Mouse (Mus musculus) left cerebral cortex, postnatal 10 days (tissue): ENCODE measurements around the gene Grin2b. TPM values are rescaled to one million over a fixed set of nuclear protein-coding genes. Genes with fewer than 3 reads are reported as not detected.

Source experiments
- DNase-seq, 2 experiments: peaks; one replicate each; pipeline ENCODE4 v3.0.0; 2021 to 2022; ENCODE audit warnings: low spot score in 2 of 2, mixed read lengths in 1 of 2; ENCODE audit errors: extremely low spot score in 1 of 2
- intact Hi-C: fragments of 180-260 bp; cut with DNase I; formaldehyde crosslinking; loops from one replicate; pipeline ENCODE4 v1.15.1; 2025
- total RNA-seq, 2 experiments: library from RNA; stranded (reverse); gene quantifications; 2 replicates each; pipeline ENCODE4 v1.2.3; 2021

The Grin2b gene
- total RNA-seq, result 100 to 1,000 TPM; 318 to 347 TPM

DNA sequence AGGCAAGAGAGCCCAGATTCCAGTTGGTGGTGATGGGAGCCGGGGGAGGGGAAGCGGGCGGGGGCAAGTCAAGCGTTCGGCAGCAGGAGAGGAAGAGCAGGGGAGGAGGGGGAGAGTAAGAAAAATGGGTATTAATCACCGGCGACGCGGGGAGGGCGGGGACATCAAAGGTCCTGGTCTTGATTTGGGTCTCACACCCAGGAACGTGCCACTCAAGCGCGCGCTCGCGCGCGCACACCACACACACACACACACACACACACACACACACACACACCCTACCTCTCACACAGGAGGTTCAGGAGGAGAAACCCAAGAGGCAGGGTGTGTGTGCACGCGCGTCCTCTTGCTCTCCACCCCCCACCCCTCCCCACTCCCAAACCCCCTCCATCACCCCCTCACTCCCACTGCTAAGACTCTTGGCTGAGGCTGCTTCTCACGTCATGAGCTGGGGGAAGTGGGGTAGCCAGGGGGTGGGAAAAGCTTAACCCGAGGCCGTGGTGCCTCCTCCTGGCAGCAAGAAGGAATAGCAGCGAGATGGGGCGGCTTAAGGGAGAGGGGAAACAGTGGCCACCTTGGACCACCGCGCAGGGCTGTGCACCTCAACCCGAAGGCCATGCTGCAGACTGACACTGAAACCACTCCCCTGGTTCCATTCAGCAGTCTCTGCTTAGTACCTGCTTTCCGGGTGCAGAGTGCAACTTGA lies at the start of gene Grin2b:
TSS of gene Grin2b (minus strand) at position 321 of the 706 bp plus-strand sequence.
- intact Hi-C loops, result loop anchor here (2.0 to 5.0 kb wide), 5 partner anchors 67 to 736 kb away; no protein-coding TSS in a partner anchor
- DNase-seq, result peak; percentile 74 to 75

DNA sequence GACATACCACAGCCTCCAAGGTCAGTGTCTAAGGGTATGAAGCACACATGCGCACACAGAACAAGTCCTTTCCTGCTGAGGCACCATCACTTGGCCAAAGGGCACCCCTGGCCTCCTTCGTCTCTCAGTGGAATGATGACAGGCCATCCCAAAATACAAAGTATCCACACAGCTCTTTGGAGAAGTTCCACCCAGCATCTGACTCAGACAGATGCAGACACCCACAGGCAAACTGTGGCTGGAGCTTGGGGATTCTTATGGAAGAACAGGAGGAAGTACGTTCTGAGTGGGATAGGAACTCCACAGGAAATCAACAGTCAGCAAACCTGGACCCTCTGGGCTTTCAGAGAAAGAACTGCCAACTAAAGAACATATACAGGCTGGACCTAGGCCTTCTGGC lies 48.6 kb upstream of the Grin2b start:
- no peak for DNase-seq
- intact Hi-C loops, result no loop called here

GRCm38 (mm10) chr6:136210442-136210841 lies 37.1 kb upstream of the Grin2b start:
- DNase-seq, result no peak
- intact Hi-C loops, result no loop called here

DNA sequence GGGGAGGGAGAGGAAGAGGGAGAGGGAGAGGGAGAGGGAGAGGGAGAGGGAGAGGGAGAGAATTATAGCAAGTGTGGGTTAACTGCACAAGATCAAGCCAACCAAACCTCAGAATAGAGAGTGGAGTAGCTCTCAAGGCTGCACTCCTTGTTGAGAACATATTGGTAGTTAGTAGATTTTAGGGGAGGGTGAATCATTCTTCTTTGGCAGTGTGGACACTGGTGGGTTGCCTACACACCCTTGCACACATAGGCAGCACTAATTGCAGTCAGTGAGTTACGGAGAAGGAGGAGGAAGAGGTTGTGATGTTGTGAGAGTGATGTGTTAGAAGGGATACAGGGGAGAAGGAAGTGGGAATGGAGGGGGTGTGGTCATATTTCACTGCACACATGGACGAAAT lies 26.5 kb upstream of the Grin2b start:
- DNase-seq, result no peak
- intact Hi-C loops, result no loop called here

- peak in 1 of 2 experiments; percentile 8 for DNase-seq
- intact Hi-C loops, result no loop called here
These were observed 21.3 kb upstream of the Grin2b start for GRCm38 (mm10) chr6:136194616-136195015.

DNA sequence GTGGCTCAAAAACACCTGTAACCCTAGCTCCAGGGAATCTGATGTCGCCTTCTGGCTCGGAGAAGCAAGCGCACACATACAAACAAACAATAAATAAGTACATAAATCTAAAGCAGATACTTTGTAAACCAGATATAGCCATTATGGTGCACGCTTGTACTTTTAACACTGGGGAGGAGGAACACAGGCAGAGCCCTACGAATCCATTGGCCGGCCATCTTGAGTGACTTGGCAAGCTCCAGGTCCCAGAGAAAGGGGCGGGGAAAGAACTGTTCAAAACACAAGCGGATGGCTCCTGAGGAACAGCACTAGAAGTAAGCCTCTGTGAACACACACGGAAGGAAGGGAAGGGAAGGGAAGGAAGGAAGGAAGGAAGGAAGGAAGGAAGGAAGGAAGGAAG lies 4.8 kb upstream of the Grin2b start:
- intact Hi-C loops, result no loop called here
- no peak for DNase-seq

- DNase-seq, result no peak
- intact Hi-C loops, result loop anchor here (2.0 to 5.0 kb wide), 5 partner anchors 68 to 735 kb away; no protein-coding TSS in a partner anchor
These were observed 515 bp downstream of the Grin2b start for GRCm38 (mm10) chr6:136172801-136173190.

DNA sequence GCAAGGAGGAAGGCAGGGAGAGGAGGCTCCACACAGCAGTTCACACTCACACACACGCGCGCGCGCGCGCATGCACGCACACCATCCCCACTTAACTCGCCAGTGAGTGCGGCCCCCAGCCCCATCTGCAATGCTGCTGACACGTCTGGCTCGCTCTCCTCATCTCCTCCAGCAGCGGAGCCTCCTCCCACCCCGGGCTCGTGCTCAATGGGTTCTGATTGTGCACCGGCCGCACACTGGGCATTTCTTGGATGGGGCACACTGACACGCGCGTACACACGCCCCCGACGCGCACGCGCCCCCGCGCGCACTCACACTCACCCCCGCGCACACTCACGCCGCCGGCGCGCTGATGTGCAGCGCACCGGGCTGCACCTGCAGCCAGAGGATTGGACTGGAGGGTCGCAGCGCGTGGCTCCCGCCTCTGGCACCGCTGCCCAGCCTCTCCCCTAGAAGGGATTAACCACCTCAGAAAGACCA lies 1.1 kb downstream of the Grin2b start:
- peak; percentile 82 for DNase-seq
- intact Hi-C loops, result loop anchor here (2.0 to 5.0 kb wide), 5 partner anchors 69 to 735 kb away; no protein-coding TSS in a partner anchor

DNA sequence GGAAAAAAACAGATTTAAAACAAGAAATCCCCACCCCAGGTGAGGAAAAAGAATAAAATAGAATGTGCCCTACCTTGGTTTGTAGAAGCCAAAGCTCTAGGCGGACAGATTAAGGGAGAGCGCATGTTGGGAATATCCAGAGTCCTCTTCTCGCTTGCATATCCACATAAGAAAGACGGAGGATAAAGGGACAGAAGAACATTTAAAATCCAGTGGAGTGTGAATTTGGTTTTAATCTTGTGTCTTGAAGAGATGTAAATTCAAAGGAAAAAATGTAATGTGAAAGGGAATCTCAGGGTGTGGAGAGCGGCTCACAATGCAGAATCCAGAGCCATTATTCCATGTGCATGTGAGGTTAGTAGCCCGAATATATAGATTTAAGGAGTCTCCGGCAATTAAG lies 2.0 kb downstream of the Grin2b start:
- intact Hi-C loops, result loop anchor here (5.0 kb wide), 4 partner anchors 136 to 734 kb away; no protein-coding TSS in a partner anchor
- DNase-seq, result no peak

DNA sequence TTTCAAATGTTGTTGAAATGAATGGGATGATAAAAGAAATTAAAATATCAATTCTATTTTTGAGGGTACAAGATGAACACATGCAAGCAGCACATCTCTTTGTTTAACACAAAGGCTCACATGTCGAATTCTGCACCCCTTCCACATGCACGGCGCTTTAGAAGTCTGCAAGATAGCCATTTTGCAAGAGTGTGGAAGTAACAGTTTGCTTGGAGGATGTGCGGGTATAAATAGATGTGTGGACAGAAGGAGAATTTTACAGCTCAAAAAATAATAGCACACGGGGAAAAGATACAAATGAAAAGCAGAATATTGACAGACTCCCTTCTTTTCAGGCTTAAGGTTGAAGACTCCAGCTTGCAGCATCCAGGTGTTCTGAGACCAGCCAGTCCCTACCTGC lies 2.9 kb downstream of the Grin2b start:
- no peak for DNase-seq
- intact Hi-C loops, result loop anchor here (5.0 kb wide), 4 partner anchors 137 to 733 kb away; no protein-coding TSS in a partner anchor

DNA sequence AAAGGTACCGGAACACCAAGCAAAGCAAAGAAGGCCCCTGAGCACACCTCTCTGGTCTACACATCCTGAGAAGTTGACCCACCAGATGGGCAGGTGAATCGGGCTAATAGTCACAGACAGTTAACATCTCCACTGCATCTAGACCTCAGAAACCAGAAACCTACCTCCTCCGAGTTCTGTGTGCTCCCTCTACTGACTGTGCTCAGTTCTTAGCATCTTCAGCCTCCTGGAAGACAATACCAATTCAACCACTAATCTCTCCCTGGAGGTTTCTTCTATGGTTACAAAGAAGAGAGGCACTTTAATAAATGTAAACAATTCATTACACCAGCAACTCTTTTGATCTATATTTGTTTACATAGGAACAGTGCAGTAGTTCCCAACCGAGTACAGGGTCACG lies 6.0 kb downstream of the Grin2b start:
- intact Hi-C loops, result loop anchor here (10.0 kb wide), 1 partner anchor 753 kb away; no protein-coding TSS in a partner anchor
- DNase-seq, result no peak

DNA sequence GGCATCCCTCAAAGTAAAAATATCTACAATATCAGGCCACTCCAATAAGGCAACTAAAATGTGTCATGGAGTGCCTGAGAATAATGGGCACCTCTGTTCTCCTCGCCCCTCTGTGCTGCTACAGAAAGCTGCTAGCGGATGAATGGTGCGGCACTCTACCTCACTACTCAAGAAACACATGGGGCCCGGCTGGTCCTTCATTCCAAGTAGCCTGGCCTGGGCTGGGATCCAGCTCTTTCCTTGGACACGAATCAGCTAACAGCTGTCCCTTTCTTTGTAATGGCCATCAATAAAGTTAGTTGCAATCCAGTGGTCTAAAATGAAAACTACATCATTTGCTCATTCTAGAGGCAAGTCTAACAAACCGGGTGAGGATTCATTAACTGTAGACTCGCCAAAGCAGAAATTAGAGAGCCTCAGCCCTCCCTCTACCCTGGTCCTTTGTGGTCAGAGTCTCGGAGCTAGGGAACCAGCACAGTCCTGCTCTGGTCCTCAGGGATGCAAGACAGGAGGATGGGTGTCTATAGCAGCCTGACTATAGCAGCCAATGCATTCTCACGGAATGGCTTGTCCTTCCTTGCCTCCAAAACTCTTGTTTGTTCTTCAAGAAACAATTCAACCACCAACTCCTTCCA lies 7.8 kb downstream of the Grin2b start:
- intact Hi-C loops, result loop anchor here (10.0 kb wide), 1 partner anchor 751 kb away; no protein-coding TSS in a partner anchor
- peak; percentile 74 to 82 for DNase-seq

GRCm38 (mm10) chr6:136162090-136162489 lies 11.2 kb downstream of the Grin2b start:
- intact Hi-C loops, result loop anchor here (10.0 kb wide), 1 partner anchor 747 kb away; no protein-coding TSS in a partner anchor
- no peak for DNase-seq

- no peak for DNase-seq
- intact Hi-C loops, result no loop called here
These were observed 19.9 kb downstream of the Grin2b start for GRCm38 (mm10) chr6:136153444-136153843.

DNA sequence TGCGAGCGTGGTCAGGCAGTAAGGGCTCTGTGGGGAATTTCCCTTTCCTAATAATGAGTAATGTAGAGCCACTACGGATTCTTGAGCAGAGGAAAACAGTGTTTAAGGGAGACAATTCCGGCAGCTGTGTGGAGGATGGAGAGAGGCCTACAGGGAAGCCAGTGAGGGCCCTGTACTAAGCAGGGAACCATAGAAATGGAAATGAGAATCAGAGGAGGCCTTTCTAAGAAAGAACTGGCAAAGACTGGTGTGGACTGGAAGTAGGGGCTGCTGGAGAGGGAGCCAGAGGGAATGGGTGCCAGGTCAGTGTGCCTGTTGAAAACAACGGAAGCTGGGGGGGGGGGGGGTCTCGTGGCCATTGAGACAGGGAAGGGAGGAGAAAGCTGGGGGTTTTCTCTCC lies 23.2 kb downstream of the Grin2b start:
- intact Hi-C loops, result no loop called here
- DNase-seq, result no peak

DNA sequence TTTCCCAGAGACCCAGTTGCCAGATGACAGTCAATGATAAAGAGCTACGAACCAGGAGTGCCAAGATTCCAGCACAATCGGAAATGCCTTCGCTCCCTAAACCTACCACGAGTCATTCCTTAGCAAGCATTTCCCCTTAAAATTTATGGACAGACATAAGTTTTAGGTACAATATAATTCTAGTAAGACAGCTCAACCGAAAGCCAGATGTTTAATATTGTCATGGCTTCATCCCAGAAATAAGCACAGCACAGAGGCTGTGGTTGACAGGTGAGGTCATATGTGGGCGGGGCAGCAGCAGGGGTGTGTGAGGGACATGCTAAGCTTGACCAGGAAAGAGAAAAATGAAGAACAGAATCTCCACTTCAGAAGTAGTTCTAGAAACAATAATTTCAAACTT lies 33.3 kb downstream of the Grin2b start:
- intact Hi-C loops, result no loop called here
- no peak for DNase-seq

GRCm38 (mm10) chr6:136130456-136130855 lies 42.9 kb downstream of the Grin2b start:
- no peak for DNase-seq
- intact Hi-C loops, result no loop called here

DNA sequence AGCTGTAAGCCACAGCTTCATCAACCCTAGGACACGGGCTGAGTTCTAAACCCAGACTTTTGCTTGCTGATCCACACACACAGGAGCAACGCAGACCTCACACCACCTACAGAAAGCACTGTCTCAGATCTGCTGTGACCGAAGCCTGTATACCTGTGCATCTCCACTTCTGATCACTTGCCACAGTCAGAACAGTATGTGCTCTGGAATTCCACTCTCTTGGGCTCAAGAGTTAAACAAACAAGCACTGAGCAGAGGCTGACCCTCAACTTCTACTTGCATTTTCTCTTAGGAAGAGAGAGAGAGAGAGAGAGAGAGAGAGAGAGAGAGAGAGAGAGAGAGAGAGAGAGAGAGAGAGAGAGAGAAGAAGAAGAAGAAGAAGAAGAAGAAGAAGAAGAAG lies 50.7 kb downstream of the Grin2b start:
- intact Hi-C loops, result no loop called here
- no peak for DNase-seq

GRCm38 (mm10) chr6:136117390-136117789 lies 55.9 kb downstream of the Grin2b start:
- intact Hi-C loops, result no loop called here
- no peak for DNase-seq
